Mouse (Mus musculus) bone marrow macrophage, adult 2 months (primary cell): Measurements from ENCODE around the gene Msi2.

ENCODE experiments used
- CTCF ChIP-seq: IDR thresholded peaks from 2 replicates; pipeline ENCODE4 v1.5.1; 2012; ENCODE audit warnings: low read depth, mild to moderate bottlenecking, low read length, moderate library complexity
- POLR2A ChIP-seq: IDR thresholded peaks from 2 replicates; pipeline ENCODE4 v1.6.1; 2012; ENCODE audit warnings: mild to moderate bottlenecking, low read depth, low read length, borderline replicate concordance

- no peak for TF ChIP-seq CTCF
- no peak for TF ChIP-seq POLR2A
These were observed 420.8 kb downstream of the Msi2 start for GRCm38 (mm10) chr11:88297526-88297925.
